Comparison of ENCODE assay signal across 1 mouse cellular context in genomic region chr13:49307311-49307969, GRCm38 (mm10).
TF ChIP-seq lines count a peak whose summit lies in the region.

No protein-coding gene starts in this region.

TF ChIP-seq in CH12.LX, 34 proteins besides CTCF, POLR2A, EP300 and RAD21 (continued from another document):
- no peak for TF ChIP-seq SMC3 (IDR thresholded peaks at IDR 0.05; ENCODE audit: low read depth, low read length)
- peak; percentile 49; the same call in 1 of the 2 replicates for TF ChIP-seq CHD2 (IDR thresholded peaks at IDR 0.05; ENCODE audit: low read length)
- TF ChIP-seq TBP (conservative IDR thresholded peaks at IDR 0.05; ENCODE audit: low read depth, low read length): 0 out of 2 replicates have a peak, but pooled peaks have one; percentile 21
- peak; percentile 63; the same call in 1 of the 2 replicates for TF ChIP-seq MAZ (IDR thresholded peaks at IDR 0.05; ENCODE audit: low read depth, low read length)
- no peak; the same call in 1 of the 2 replicates for TF ChIP-seq SIN3A (IDR thresholded peaks at IDR 0.05; ENCODE audit: low read length)
- TF ChIP-seq MXI1 (IDR thresholded peaks at IDR 0.05; ENCODE audit: low read depth, low read length): peak; percentile 70
- no peak for TF ChIP-seq RCOR1 (conservative IDR thresholded peaks at IDR 0.05; ENCODE audit: low read depth, low read length)
- TF ChIP-seq NRF1 (IDR thresholded peaks at IDR 0.05; ENCODE audit: low read depth, low read length): no peak
- TF ChIP-seq IRF4 (IDR thresholded peaks at IDR 0.05; ENCODE audit: low read depth, low read length): 0 out of 2 replicates have a peak, but pooled peaks have one; percentile 31
- no peak for TF ChIP-seq ZMIZ1 (IDR thresholded peaks at IDR 0.05; ENCODE audit: low read depth, low read length)
- TF ChIP-seq MYC (IDR thresholded peaks at IDR 0.05; ENCODE audit: low read depth, low read length): peak; percentile 45; the same call in 1 of the 2 replicates
- TF ChIP-seq GABPA (IDR thresholded peaks at IDR 0.05; ENCODE audit: insufficient replicate concordance, low read depth, low read length): no peak
- no peak for TF ChIP-seq ZC3H11A (IDR thresholded peaks at IDR 0.05; ENCODE audit: low read depth, low read length)
- TF ChIP-seq PAX5 (IDR thresholded peaks at IDR 0.05; ENCODE audit: low read length): no peak
- peak; percentile 74 for TF ChIP-seq USF1 (IDR thresholded peaks at IDR 0.05; ENCODE audit: low read depth, low read length)
- TF ChIP-seq NELFE (IDR thresholded peaks at IDR 0.05; ENCODE audit: low read depth, low read length): 0 out of 2 replicates have a peak, but pooled peaks have one; percentile 5
- peak; percentile 9; the same call in 1 of the 2 replicates for TF ChIP-seq BHLHE40 (IDR thresholded peaks at IDR 0.05; ENCODE audit: low read depth, low read length)
- TF ChIP-seq KAT2A (IDR thresholded peaks at IDR 0.05; ENCODE audit: insufficient replicate concordance, low read length): no peak
- TF ChIP-seq E2F4 (IDR thresholded peaks at IDR 0.05; ENCODE audit: insufficient replicate concordance, low read depth, low read length): no peak
- no peak for TF ChIP-seq MEF2A (IDR thresholded peaks at IDR 0.05; ENCODE audit: borderline replicate concordance, low read depth, low read length)
- peak; percentile 89 for TF ChIP-seq MAX (IDR thresholded peaks at IDR 0.05; ENCODE audit: low read length)
- no peak for TF ChIP-seq JUND (conservative IDR thresholded peaks at IDR 0.05; ENCODE audit: low read depth, low read length)
- no peak for TF ChIP-seq CHD1 (IDR thresholded peaks at IDR 0.05; ENCODE audit: low read depth, low read length)
